Mouse (Mus musculus): Measurements from ENCODE around the gene Asb15. TPM values are rescaled to one million over a fixed set of nuclear protein-coding genes. Genes with fewer than 3 reads are reported as not detected.
A peak's percentile ranks its signal among the peaks of the same experiment; 100 is the strongest.

Asb15 gene
- total and polyA plus RNA-seq, 3 experiments = not detected

DNA sequence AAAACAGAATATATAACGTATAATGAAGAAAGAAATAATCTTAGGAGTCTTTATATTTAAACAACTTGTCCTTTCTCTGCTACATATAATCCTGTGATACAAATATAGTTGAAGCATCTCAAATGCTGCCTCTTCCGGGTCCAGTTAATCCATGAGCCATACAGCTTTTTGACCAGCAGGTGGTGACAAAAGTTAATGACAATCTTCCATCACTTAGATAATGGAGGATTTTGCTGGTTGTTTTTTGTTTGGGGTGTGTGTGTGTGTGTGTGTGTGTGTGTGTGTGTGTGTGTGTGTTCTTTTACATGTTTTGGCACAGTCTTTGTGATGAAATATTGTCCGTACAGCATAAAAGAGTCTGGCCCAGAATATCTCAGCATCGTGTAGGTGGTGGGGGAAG, 2.2 kb downstream of the Asb15 start (continued):
- no peak for TF ChIP-seq UBTF (IDR thresholded peaks at IDR 0.05; ENCODE audit: borderline replicate concordance, insufficient read depth, low read depth, low read length)

DNA sequence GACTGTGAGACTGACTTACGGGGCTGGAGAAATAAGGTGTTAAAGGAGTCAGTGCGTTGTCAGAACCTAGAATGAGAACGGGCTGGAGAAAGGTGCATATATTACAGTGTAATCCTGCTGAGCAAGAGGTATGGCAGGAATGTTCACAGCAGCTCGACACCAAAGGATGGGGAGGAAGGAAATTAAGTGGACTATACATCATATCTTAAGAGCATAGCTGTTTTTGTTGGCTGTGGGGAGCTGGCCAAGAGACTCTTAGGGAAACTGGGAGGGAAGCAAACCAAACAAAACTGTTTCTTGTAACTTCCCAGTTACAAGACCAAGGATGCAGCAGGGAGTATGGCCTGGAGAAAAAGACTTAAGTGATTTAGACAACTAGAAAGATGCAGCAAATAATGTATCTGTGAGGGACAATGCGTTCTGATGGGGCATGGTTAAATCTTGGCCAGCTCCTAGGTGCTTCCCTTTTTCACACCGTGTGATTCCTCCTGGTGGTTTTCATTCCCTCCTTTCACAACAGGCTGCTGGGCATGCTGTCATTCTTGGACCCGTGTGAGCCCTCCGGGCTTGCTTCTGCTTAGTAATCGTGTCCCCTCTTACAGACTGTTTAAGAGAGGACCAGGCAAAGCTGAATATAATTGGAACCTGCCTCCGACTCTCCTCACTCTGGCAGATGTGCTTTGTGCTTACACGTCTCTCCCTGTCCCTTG, 2.9 kb downstream of the Asb15 start:
- Histone ChIP-seq H3K27ac (ENCODE audit: control insufficient read depth, low read depth, low read length) (no peak overlapping the region), H3K4me1 (ENCODE audit: control insufficient read depth in 1 of 2, insufficient read depth in 2 of 2, low read length in 2 of 2) (peaks cover 2 to 19% of the 10 kb centered on the region in 2 experiments; a peak in 3 of 4 replicates), H3K9me3 (replicated peaks; ENCODE audit: insufficient read depth, low read length) (no peaks in the 10 kb centered on the region), H3K27me3 (ENCODE audit: control insufficient read depth in 1 of 2, insufficient read depth in 2 of 2, low read length in 2 of 2) (no peaks in the 10 kb centered on the region), H3K36me3 (ENCODE audit: control insufficient read depth in 1 of 2, insufficient read depth in 2 of 2, low read length in 2 of 2) (peaks cover 0 to 13% of the 10 kb centered on the region in 2 experiments; a peak in 2 of 4 replicates), H3K4me3 (ENCODE audit: control insufficient read depth in 1 of 2, insufficient read depth in 1 of 2, low read depth in 2 of 2, low read length in 2 of 2) (peak overlapping the region; percentile 13 to 40; a peak in 2 of 4 replicates), H3K9ac (ENCODE audit: control insufficient read depth, low read depth, low read length, poor library complexity, severe bottlenecking) (peak overlapping the region; percentile 33; the same call in 1 of the 2 replicates), H3K79me2 (ENCODE audit: control insufficient read depth, insufficient read depth, low read length, poor library complexity) (peaks cover 12% of the 10 kb centered on the region)
- no peak for DNase-seq (ENCODE audit: low read depth, low spot score)
- no peak for TF ChIP-seq JUND (IDR thresholded peaks at IDR 0.05; ENCODE audit: low read depth, low read length)
- no peak for TF ChIP-seq GATA1 (IDR thresholded peaks at IDR 0.05; ENCODE audit: low read depth, low read length)
- TF ChIP-seq KAT2A (conservative IDR thresholded peaks at IDR 0.05; ENCODE audit: low read depth, low read length) = no peak
- no peak for TF ChIP-seq TAL1 (IDR thresholded peaks at IDR 0.05; ENCODE audit: low read length)
- no peak for TF ChIP-seq MAX (IDR thresholded peaks at IDR 0.05; ENCODE audit: low read length)
- no peak for TF ChIP-seq MAZ (IDR thresholded peaks at IDR 0.05; ENCODE audit: low read depth, low read length)

DNA sequence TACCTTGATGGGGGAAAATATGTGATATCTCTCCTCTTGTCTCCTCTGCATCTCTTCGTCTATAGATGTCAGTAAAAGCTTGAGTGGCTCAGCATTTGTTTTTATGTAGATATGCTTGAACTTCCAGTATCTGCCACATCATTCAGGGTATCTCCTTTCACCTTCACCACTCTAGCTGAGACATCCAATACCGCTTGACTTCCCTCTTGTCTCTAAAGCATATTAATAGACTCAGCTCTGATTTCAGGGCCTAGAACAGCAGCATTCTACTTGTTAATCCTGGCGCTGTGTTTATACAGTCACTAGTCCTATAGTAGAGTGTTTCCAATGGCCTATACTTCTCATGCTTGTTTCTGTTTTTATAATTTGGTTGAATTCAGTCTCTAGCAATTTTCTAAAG, 4.9 kb downstream of the Asb15 start:
- Histone ChIP-seq H3K4me1 (ENCODE audit: control insufficient read depth in 1 of 2, insufficient read depth in 2 of 2, low read length in 2 of 2) (peaks cover 2 to 14% of the 10 kb centered on the region in 2 experiments; a peak in 3 of 4 replicates), H3K27ac (ENCODE audit: control insufficient read depth, low read depth, low read length) (no peak overlapping the region), H3K9me3 (replicated peaks; ENCODE audit: insufficient read depth, low read length) (no peaks in the 10 kb centered on the region), H3K36me3 (ENCODE audit: control insufficient read depth in 1 of 2, insufficient read depth in 2 of 2, low read length in 2 of 2) (peaks cover 0 to 7% of the 10 kb centered on the region in 2 experiments; a peak in 2 of 4 replicates), H3K4me3 (ENCODE audit: control insufficient read depth in 1 of 2, insufficient read depth in 1 of 2, low read depth in 2 of 2, low read length in 2 of 2) (no peak overlapping the region), H3K79me2 (ENCODE audit: control insufficient read depth, insufficient read depth, low read length, poor library complexity) (no peaks in the 10 kb centered on the region), H3K27me3 (ENCODE audit: control insufficient read depth in 1 of 2, insufficient read depth in 2 of 2, low read length in 2 of 2) (no peaks in the 10 kb centered on the region; a peak in 1 of 4 replicates), H3K9ac (ENCODE audit: control insufficient read depth, low read depth, low read length, poor library complexity, severe bottlenecking) (no peak overlapping the region)
- TF ChIP-seq BHLHE40 (IDR thresholded peaks at IDR 0.05; ENCODE audit: borderline replicate concordance, low read depth, low read length) (no peak), GATA1 (IDR thresholded peaks at IDR 0.05; ENCODE audit: low read depth, low read length) (no peak), ZNF384 (IDR thresholded peaks at IDR 0.05; ENCODE audit: low read depth, low read length) (no peak), MAFK (IDR thresholded peaks at IDR 0.05; ENCODE audit: borderline replicate concordance, low read depth, low read length) (no peak), POLR2AphosphoS5 (IDR thresholded peaks at IDR 0.05; ENCODE audit: borderline replicate concordance, low read depth, low read length) (no peak), CHD2 (IDR thresholded peaks at IDR 0.05; ENCODE audit: low read length) (no peak), NELFE (IDR thresholded peaks at IDR 0.05; ENCODE audit: low read depth, low read length) (no peak), RAD21 (IDR thresholded peaks at IDR 0.05; ENCODE audit: low read depth, low read length) (no peak), USF1 (IDR thresholded peaks at IDR 0.05; ENCODE audit: low read depth, low read length) (no peak), TBP (IDR thresholded peaks at IDR 0.05; ENCODE audit: low read depth, low read length) (no peak), POLR2A (IDR thresholded peaks at IDR 0.05; ENCODE audit: control insufficient read depth in 1 of 2, insufficient read depth in 1 of 2, low read depth in 1 of 2, low read length in 2 of 2, poor library complexity in 1 of 2) (no peak), TAL1 (IDR thresholded peaks at IDR 0.05; ENCODE audit: low read length) (no peak), ZMIZ1 (IDR thresholded peaks at IDR 0.05; ENCODE audit: low read depth, low read length) (no peak), JUND (IDR thresholded peaks at IDR 0.05; ENCODE audit: low read depth, low read length) (no peak), ZC3H11A (IDR thresholded peaks at IDR 0.05; ENCODE audit: low read depth, low read length) (no peak), SMC3 (IDR thresholded peaks at IDR 0.05; ENCODE audit: low read depth, low read length) (no peak), ELF1 (IDR thresholded peaks at IDR 0.05; ENCODE audit: low read depth, low read length) (no peak)
- DNase-seq (ENCODE audit: low read depth, low spot score) = no peak
